Mouse (Mus musculus): Measurements from ENCODE around the gene Ugt1a9.
"Not testable (repeated sequence)": the region's sequence is repeated elsewhere in the genome, so short reads cannot be mapped to it uniquely, and the experiment has no call there.

The Ugt1a9 gene

DNA sequence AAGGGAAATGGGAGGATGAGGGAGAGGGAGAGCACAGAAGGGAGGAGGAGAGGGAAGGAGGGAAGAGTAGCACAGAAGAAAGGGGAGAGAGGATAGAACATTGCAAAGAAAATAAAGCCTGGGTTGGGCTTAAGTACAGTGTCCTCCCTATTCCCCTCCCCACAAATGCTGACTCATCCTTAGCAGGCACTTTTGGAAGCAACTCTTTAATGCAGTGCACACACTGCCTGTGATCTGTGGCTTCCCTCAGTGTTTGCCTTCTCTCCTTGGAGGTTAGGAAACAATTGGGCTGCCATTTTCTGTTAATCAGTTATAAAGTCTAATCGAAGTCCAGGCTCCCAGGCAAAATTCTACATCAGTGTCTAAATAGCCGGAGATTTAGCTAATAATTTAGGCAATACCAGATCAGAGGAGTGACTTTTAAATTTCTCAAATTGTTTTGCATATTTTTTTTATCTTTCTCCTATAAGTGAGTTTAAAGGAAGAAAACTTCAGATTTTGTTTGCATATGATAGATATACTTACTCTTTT is 38.5 kb downstream of the Ugt1a9 start:
- not testable (repeated sequence) for DNase-seq (ENCODE audit: low spot score)

GRCm38 (mm10) chr1:88109604-88110003 is 39.0 kb downstream of the Ugt1a9 start:
- not testable (repeated sequence) for DNase-seq (ENCODE audit: low spot score)

DNA sequence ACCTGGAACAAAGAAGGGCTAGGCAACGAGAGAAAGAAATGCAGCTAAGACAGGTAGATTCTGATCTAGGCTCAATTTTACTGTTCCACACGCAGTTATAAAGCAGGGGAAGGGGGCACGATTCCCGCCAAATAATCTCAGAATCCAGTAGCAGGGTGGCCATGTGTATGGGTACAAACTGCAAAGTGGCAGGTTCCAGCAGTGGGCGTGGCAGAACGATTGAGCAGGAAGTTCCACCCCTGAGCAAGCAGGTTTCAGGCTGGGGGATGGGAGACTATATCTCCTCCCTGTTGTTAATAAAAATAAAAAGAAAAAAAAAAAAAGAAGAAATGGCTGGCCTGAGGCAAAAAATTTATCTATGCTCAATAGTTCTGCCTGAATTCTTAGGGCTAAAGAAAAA is 42.2 kb downstream of the Ugt1a9 start:
- not testable (repeated sequence) for DNase-seq (ENCODE audit: low spot score)

- DNase-seq (ENCODE audit: low spot score), result not testable (repeated sequence)
Measured at GRCm38 (mm10) chr1:88120550-88120949, 50.0 kb downstream of the Ugt1a9 start.

DNA sequence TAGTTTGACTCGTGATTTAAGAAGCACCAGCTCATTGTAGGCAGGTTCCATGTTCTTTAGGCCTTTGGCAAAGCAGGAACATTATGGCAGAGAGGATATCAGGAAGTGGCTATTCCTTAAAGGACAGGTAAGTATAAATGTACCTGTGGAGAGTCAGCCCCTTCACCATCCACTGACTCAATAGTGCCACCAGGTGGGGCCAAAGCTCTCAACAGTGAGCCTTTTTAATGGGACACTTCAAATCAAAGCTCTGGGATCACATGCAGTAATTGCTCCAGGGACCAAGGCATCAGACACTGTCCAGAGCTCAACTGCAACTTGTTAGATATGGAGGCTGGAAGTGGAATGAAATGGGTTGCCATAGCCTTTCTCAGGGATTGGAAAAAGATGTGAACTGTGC is 50.9 kb downstream of the Ugt1a9 start:
- DNase-seq (ENCODE audit: low spot score), result not testable (repeated sequence)

DNA sequence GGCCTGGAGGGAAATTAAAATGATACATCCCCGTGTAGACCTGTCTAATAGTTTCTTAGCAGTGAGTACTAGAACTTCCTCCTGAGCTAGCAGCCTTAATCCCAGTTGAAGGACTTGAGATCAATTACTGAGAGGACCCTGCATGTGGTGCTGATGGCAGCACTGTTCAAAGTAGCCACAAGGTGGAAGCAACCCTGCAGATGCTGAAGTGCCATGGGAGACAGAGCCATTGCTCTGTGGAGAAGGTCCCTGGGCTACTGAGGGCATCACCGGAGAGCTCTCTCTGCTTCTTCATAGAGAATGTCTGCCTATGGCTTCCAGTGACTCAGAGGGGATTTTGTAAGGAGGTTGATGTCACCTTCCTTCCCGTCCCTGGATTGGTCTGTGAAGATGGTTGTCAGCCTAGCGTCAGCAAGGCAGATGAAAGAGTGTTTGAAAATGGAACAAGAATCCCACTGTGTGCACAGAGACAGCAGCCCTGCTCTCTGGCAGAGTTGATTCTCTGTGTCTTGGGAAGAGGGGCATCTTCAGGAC is 55.3 kb downstream of the Ugt1a9 start:
- not testable (repeated sequence) for DNase-seq (ENCODE audit: low spot score)

- DNase-seq (ENCODE audit: low spot score), result not testable (repeated sequence)
Measured at GRCm38 (mm10) chr1:88129091-88129490, 58.5 kb downstream of the Ugt1a9 start.

DNA sequence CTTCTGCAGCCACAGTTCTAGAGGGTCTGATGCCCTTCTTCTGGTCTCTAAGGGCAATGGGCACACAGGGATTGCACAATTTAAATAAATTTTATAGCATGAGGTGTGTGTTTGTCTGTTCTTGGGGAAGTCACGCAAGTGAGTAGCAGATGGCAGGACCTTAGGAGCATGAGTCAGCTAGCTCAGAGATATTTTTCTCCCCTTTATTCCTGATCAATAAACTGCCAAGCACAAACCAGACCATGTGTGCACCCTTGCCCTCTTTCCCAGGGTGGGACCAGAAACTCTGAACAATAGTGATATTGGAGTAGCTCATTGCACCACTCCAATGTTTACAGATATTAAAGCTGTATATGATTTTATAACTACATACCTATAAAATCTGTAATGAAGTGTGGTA is 59.6 kb downstream of the Ugt1a9 start:
- not testable (repeated sequence) for DNase-seq (ENCODE audit: low spot score)

DNA sequence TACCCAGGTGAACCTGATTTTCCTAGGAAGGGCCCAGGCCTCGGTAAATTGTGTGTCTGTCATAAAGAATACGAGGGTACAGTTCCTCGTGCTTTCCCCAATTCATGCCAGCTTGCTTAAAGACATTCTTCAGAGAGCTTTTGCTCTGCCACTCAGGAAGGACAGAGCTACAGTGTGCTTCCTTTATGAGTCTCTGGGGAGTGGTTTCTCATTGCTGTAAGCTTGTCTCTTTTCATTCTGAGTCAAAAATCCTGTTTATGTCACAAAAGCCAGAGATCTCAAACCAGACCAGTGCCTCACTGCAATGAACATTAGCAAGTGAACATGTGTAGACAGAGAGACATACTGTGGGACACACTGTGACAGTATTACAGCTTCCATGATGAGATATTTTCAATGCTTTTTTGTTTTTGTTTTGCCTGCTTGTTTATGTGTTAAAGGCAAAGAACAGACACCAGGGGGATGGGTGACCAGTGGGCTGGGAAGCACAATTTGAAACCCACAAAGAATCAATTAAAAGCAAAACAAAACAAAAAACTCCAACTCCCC is 63.4 kb downstream of the Ugt1a9 start:
- no peak for DNase-seq (ENCODE audit: low spot score)

DNA sequence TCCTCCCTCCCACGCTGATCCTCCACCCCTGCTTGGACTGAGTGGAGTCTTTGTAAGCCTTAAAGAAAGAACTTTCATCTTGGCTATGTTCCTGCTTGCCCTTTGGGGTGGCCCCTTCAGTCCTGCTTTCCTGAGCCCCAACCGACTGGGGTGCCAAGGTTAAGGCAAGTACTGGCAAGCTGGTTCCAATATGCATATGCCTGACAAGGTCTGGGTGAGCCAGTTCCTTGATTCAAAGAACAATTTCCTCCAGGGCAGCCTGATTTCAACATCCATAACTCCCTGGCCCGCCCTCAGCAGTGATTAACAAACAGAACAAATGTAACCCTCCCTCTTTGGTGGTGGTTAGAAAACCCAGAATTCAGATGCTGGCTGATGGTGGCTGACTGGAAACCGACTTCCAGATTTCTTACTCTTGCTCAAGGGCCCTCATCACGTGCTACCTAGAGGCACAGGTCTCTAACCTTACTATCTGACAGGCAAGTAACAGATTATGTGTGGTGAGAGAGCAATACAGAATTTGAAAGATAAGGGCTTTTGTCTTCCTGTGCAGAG is 63.9 kb downstream of the Ugt1a9 start, which contains the start of gene Ugt1a6a:
Ugt1a6a (plus strand) TSS at position 353 of the 555 bp plus-strand sequence.
- DNase-seq (ENCODE audit: low spot score), result not testable (repeated sequence)

- not testable (repeated sequence) for DNase-seq (ENCODE audit: low spot score)
Measured at GRCm38 (mm10) chr1:88135229-88135904, 64.8 kb downstream of the Ugt1a9 start.

DNA sequence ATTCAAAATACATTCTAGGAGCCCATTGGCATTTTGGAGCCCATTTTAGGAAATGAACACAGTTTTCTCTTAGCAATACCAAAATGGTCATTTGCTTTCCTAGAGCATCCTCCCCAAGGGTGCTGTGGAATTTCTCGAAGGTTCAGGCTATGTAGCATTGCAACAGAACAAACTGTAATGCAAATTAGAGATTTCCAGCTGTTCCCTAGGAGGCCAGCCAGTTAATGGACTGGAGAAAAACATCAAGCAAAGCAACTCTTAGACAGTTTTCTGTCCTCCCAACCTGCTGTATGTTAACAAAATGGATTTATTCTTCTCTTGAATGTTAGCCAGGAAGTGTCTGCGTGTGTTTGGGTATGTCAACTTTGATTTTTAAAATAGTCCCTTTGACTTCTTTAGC is 66.0 kb downstream of the Ugt1a9 start:
- DNase-seq (ENCODE audit: low spot score), result no peak

GRCm38 (mm10) chr1:88137264-88137663 is 66.7 kb downstream of the Ugt1a9 start:
- peak; percentile 56 for DNase-seq (ENCODE audit: low spot score)

- DNase-seq (ENCODE audit: low spot score), result no peak
Measured at GRCm38 (mm10) chr1:88138145-88138544, 67.5 kb downstream of the Ugt1a9 start.

DNA sequence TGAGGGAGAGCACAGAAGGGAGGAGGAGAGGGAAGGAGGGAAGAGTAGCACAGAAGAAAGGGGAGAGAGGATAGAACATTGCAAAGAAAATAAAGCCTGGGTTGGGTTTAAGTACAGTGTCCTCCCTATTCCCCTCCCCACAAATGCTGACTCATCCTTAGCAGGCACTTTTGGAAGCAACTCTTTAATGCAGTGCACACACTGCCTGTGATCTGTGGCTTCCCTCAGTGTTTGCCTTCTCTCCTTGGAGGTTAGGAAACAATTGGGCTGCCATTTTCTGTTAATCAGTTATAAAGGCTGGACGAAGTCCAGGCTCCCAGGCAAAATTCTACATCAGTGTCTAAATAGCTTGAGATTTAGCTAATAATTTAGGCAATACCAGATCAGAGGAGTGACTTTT is 69.9 kb downstream of the Ugt1a9 start:
- DNase-seq (ENCODE audit: low spot score), result peak; percentile 47

- DNase-seq (ENCODE audit: low spot score), result not testable (repeated sequence)
Measured at GRCm38 (mm10) chr1:88143966-88144675, 73.5 kb downstream of the Ugt1a9 start.

DNA sequence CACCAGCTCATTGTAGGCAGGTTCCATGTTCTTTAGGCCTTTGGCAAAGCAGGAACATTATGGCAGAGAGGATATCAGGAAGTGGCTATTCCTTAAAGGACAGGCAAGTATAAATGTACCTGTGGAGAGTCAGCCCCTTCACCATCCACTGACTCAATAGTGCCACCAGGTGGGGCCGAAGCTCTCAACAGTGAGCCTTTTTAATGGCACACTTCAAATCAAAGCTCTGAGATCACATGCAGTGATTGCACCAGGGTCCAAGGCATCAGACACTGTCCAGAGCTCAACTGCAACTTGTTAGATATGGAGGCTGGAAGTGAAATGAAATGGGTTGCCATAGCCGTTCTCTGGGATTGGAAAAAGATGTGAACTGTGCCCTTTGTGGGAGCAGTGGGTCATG is 74.7 kb downstream of the Ugt1a9 start:
- DNase-seq (ENCODE audit: low spot score), result not testable (repeated sequence)

- not testable (repeated sequence) for DNase-seq (ENCODE audit: low spot score)
Measured at GRCm38 (mm10) chr1:88150133-88150532, 79.5 kb downstream of the Ugt1a9 start.

DNA sequence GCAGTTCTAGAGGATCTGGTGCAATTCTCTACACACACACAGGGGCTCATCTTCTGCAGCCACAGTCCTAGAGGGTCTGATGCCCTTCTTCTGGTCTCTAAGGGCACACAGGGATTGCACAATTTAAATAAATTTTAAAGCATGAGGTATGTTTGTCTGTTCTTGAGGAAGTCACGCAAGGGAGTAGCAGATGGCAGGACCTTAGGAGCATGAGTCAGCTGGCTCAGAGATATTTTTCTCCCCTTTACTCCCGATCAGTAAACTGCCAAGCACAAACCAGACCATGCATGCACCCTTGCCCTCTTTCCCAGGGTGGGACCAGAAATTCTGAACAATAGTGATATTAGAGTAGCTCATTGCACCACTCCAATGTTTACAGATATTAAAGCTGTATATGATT is 87.8 kb downstream of the Ugt1a9 start:
- no peak for DNase-seq (ENCODE audit: low spot score)

GRCm38 (mm10) chr1:88165711-88166110 is 95.1 kb downstream of the Ugt1a9 start, which contains the start of gene Ugt1a5:
TSS of gene Ugt1a5 (plus strand) at chr1:88166012.
- no peak for DNase-seq (ENCODE audit: low spot score)

DNA sequence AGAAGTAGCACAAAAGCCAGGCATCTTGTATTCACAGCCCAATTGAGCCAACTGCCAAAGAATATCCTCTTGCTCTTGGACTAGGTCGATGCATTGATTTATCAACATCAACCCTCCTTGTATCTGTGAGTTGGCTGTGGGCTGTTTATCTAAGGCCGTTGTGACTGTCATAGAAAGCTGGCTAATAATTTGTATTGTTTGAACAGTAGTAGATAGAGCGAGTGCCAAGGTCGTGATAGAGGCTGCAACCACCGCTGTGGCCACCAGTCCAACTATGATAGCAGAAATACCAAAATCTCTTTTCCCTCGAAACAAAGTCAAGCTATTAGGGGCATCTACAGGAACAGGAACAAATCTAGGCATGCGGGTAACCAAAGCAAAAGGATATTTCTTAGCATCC is 101.6 kb downstream of the Ugt1a9 start:
- not testable (repeated sequence) for DNase-seq (ENCODE audit: low spot score)

GRCm38 (mm10) chr1:88179657-88180056 is 109.1 kb downstream of the Ugt1a9 start:
- no peak for DNase-seq (ENCODE audit: low spot score)
